Mouse (Mus musculus): ENCODE data around the gene Gm18596.
"Not testable (repeated sequence)": the region's sequence is repeated elsewhere in the genome, so short reads cannot be mapped to it uniquely, and the experiment has no call there.

GRCm38 (mm10) chr10:77750686-77751085 lies 8.2 kb upstream of the Gm18596 start:
- not testable (repeated sequence) for TF ChIP-seq CTCF (IDR thresholded peaks at IDR 0.05; ENCODE audit: extremely low read depth, insufficient read length, insufficient replicate concordance, low read depth, low read length); POLR2A (IDR thresholded peaks at IDR 0.05; ENCODE audit: low read depth, low read length)
